Mouse (Mus musculus): ENCODE data around the gene Sez6. TPM values are rescaled to one million over a fixed set of nuclear protein-coding genes. Genes with fewer than 3 reads are reported as not detected.

Sez6 gene
- polyA plus RNA-seq, 1 experiment from 2014 or later: 0.04 TPM

GRCm38 (mm10) chr11:77964415-77965095 lies 34.0 kb downstream of the Sez6 start:
- ATAC-seq (replicated peaks; ENCODE audit: extremely low read depth, insufficient read depth, low FRiP score): no peak
- H3K4me1 ChIP-seq (ENCODE audit: control insufficient read depth, insufficient read depth, low read length): peaks cover 6% of the 10 kb centered on the region; the same call in 1 of the 2 replicates
- WGBS: 31% methylated on average over 19 of the region's 19 CpGs
- no peaks in the 10 kb centered on the region for H3K36me3 ChIP-seq (ENCODE audit: control insufficient read depth, insufficient read depth)
- no peak overlapping the region for H3K4me2 ChIP-seq (ENCODE audit: low read depth, low read length)
- no peaks in the 10 kb centered on the region for H3K9me3 ChIP-seq (replicated peaks; ENCODE audit: control insufficient read depth, low read length)
- H3K4me3 ChIP-seq (ENCODE audit: low read length): no peak overlapping the region
- H3K27ac ChIP-seq (ENCODE audit: low read length): 0 out of 2 replicates have a peak overlapping the region, but pooled peaks have one; percentile 26
- no peak overlapping the region for H3K9ac ChIP-seq (ENCODE audit: low read length)
- 0 out of 2 replicates have a peak, but pooled peaks cover 2% of the 10 kb centered on the region for H3K27me3 ChIP-seq (ENCODE audit: control insufficient read depth, insufficient read depth, low read length)

- no peak; the same call in 1 of the 2 replicates for ATAC-seq (replicated peaks; ENCODE audit: extremely low read depth, insufficient read depth, low FRiP score)
- Histone ChIP-seq H3K4me1 (ENCODE audit: control insufficient read depth, insufficient read depth, low read length) (peaks cover 6% of the 10 kb centered on the region; the same call in 1 of the 2 replicates), H3K36me3 (ENCODE audit: control insufficient read depth, insufficient read depth) (no peaks in the 10 kb centered on the region), H3K27me3 (ENCODE audit: control insufficient read depth, insufficient read depth, low read length) (no peaks in the 10 kb centered on the region), H3K4me2 (ENCODE audit: low read depth, low read length) (no peak overlapping the region), H3K9me3 (replicated peaks; ENCODE audit: control insufficient read depth, low read length) (no peaks in the 10 kb centered on the region), H3K9ac (ENCODE audit: low read length) (no peak overlapping the region), H3K4me3 (ENCODE audit: low read length) (no peak overlapping the region), H3K27ac (ENCODE audit: low read length) (no peak overlapping the region)
- WGBS: 34% methylated on average over 17 of the region's 17 CpGs
These were observed 34.8 kb downstream of the Sez6 start for GRCm38 (mm10) chr11:77965101-77966036.

- WGBS: 54% methylated on average over 5 of the region's 5 CpGs
- no peak overlapping the region for H3K9ac ChIP-seq (ENCODE audit: low read length)
- H3K9me3 ChIP-seq (replicated peaks; ENCODE audit: control insufficient read depth, low read length): no peaks in the 10 kb centered on the region
- no peak overlapping the region for H3K27ac ChIP-seq (ENCODE audit: low read length)
- peaks cover 6% of the 10 kb centered on the region; the same call in 1 of the 2 replicates for H3K4me1 ChIP-seq (ENCODE audit: control insufficient read depth, insufficient read depth, low read length)
- H3K4me2 ChIP-seq (ENCODE audit: low read depth, low read length): no peak overlapping the region
- no peak overlapping the region for H3K4me3 ChIP-seq (ENCODE audit: low read length)
- no peak for ATAC-seq (replicated peaks; ENCODE audit: extremely low read depth, insufficient read depth, low FRiP score)
- H3K27me3 ChIP-seq (ENCODE audit: control insufficient read depth, insufficient read depth, low read length): no peaks in the 10 kb centered on the region
- no peaks in the 10 kb centered on the region for H3K36me3 ChIP-seq (ENCODE audit: control insufficient read depth, insufficient read depth)
These were observed 35.4 kb downstream of the Sez6 start for GRCm38 (mm10) chr11:77966037-77966391.

- H3K36me3 ChIP-seq (ENCODE audit: control insufficient read depth, insufficient read depth): no peaks in the 10 kb centered on the region
- WGBS: 1% methylated on average over 4 of the region's 4 CpGs
- peaks cover 6% of the 10 kb centered on the region; the same call in 1 of the 2 replicates for H3K4me1 ChIP-seq (ENCODE audit: control insufficient read depth, insufficient read depth, low read length)
- no peak overlapping the region for H3K4me3 ChIP-seq (ENCODE audit: low read length)
- no peaks in the 10 kb centered on the region for H3K9me3 ChIP-seq (replicated peaks; ENCODE audit: control insufficient read depth, low read length)
- H3K4me2 ChIP-seq (ENCODE audit: low read depth, low read length): no peak overlapping the region
- H3K9ac ChIP-seq (ENCODE audit: low read length): no peak overlapping the region
- ATAC-seq (replicated peaks; ENCODE audit: extremely low read depth, insufficient read depth, low FRiP score): no peak
- no peak overlapping the region for H3K27ac ChIP-seq (ENCODE audit: low read length)
- H3K27me3 ChIP-seq (ENCODE audit: control insufficient read depth, insufficient read depth, low read length): no peaks in the 10 kb centered on the region
These were observed 36.5 kb downstream of the Sez6 start for GRCm38 (mm10) chr11:77967114-77967513.

GRCm38 (mm10) chr11:77968786-77969185 lies 38.2 kb downstream of the Sez6 start:
- 43% methylated on average over 4 of the region's 4 CpGs for WGBS
- Histone ChIP-seq H3K27ac (ENCODE audit: low read length) (no peak overlapping the region), H3K4me3 (ENCODE audit: low read length) (no peak overlapping the region), H3K27me3 (ENCODE audit: control insufficient read depth, insufficient read depth, low read length) (0 out of 2 replicates have a peak, but pooled peaks cover 1% of the 10 kb centered on the region), H3K4me2 (ENCODE audit: low read depth, low read length) (no peak overlapping the region), H3K36me3 (ENCODE audit: control insufficient read depth, insufficient read depth) (no peaks in the 10 kb centered on the region), H3K9ac (ENCODE audit: low read length) (no peak overlapping the region), H3K4me1 (ENCODE audit: control insufficient read depth, insufficient read depth, low read length) (peaks cover 6% of the 10 kb centered on the region; the same call in 1 of the 2 replicates), H3K9me3 (replicated peaks; ENCODE audit: control insufficient read depth, low read length) (no peaks in the 10 kb centered on the region)
- no peak for ATAC-seq (replicated peaks; ENCODE audit: extremely low read depth, insufficient read depth, low FRiP score)

- no peak overlapping the region for H3K4me3 ChIP-seq (ENCODE audit: low read length)
- 86% methylated on average over 6 of the region's 6 CpGs for WGBS
- H3K4me2 ChIP-seq (ENCODE audit: low read depth, low read length): no peak overlapping the region
- H3K9me3 ChIP-seq (replicated peaks; ENCODE audit: control insufficient read depth, low read length): no peaks in the 10 kb centered on the region
- H3K27ac ChIP-seq (ENCODE audit: low read length): no peak overlapping the region
- no peak overlapping the region for H3K9ac ChIP-seq (ENCODE audit: low read length)
- H3K36me3 ChIP-seq (ENCODE audit: control insufficient read depth, insufficient read depth): no peaks in the 10 kb centered on the region
- no peak for ATAC-seq (replicated peaks; ENCODE audit: extremely low read depth, insufficient read depth, low FRiP score)
- H3K4me1 ChIP-seq (ENCODE audit: control insufficient read depth, insufficient read depth, low read length): no peaks in the 10 kb centered on the region
- peaks cover 2% of the 10 kb centered on the region; the same call in 1 of the 2 replicates for H3K27me3 ChIP-seq (ENCODE audit: control insufficient read depth, insufficient read depth, low read length)
These were observed 40.1 kb downstream of the Sez6 start for GRCm38 (mm10) chr11:77970718-77971117.

GRCm38 (mm10) chr11:77973520-77973919 lies 42.9 kb downstream of the Sez6 start:
- peaks cover 17% of the 10 kb centered on the region for H3K27me3 ChIP-seq (ENCODE audit: control insufficient read depth, insufficient read depth, low read length)
- H3K9ac ChIP-seq (ENCODE audit: low read length): no peak overlapping the region
- H3K4me3 ChIP-seq (ENCODE audit: low read length): no peak overlapping the region
- no peaks in the 10 kb centered on the region for H3K36me3 ChIP-seq (ENCODE audit: control insufficient read depth, insufficient read depth)
- no peak for ATAC-seq (replicated peaks; ENCODE audit: extremely low read depth, insufficient read depth, low FRiP score)
- H3K27ac ChIP-seq (ENCODE audit: low read length): no peak overlapping the region
- H3K4me1 ChIP-seq (ENCODE audit: control insufficient read depth, insufficient read depth, low read length): no peaks in the 10 kb centered on the region
- no peaks in the 10 kb centered on the region for H3K9me3 ChIP-seq (replicated peaks; ENCODE audit: control insufficient read depth, low read length)
- no peak overlapping the region for H3K4me2 ChIP-seq (ENCODE audit: low read depth, low read length)
- WGBS: 75% methylated on average over 7 of the region's 7 CpGs

- Histone ChIP-seq H3K4me2 (ENCODE audit: low read depth, low read length) (no peak overlapping the region), H3K27ac (ENCODE audit: low read length) (no peak overlapping the region), H3K4me3 (ENCODE audit: low read length) (no peak overlapping the region), H3K4me1 (ENCODE audit: control insufficient read depth, insufficient read depth, low read length) (no peaks in the 10 kb centered on the region), H3K36me3 (ENCODE audit: control insufficient read depth, insufficient read depth) (no peaks in the 10 kb centered on the region), H3K27me3 (ENCODE audit: control insufficient read depth, insufficient read depth, low read length) (peaks cover 20% of the 10 kb centered on the region), H3K9me3 (replicated peaks; ENCODE audit: control insufficient read depth, low read length) (no peaks in the 10 kb centered on the region), H3K9ac (ENCODE audit: low read length) (no peak overlapping the region)
- ATAC-seq (replicated peaks; ENCODE audit: extremely low read depth, insufficient read depth, low FRiP score): no peak
- WGBS: 43% methylated on average over 13 of the region's 15 CpGs
These were observed 43.7 kb downstream of the Sez6 start for GRCm38 (mm10) chr11:77974325-77974724.

- Histone ChIP-seq H3K4me1 (ENCODE audit: control insufficient read depth, insufficient read depth, low read length) (no peaks in the 10 kb centered on the region), H3K9ac (ENCODE audit: low read length) (no peak overlapping the region), H3K36me3 (ENCODE audit: control insufficient read depth, insufficient read depth) (no peaks in the 10 kb centered on the region), H3K27me3 (ENCODE audit: control insufficient read depth, insufficient read depth, low read length) (peaks cover 20% of the 10 kb centered on the region), H3K27ac (ENCODE audit: low read length) (no peak overlapping the region), H3K4me2 (ENCODE audit: low read depth, low read length) (no peak overlapping the region), H3K4me3 (ENCODE audit: low read length) (no peak overlapping the region), H3K9me3 (replicated peaks; ENCODE audit: control insufficient read depth, low read length) (no peaks in the 10 kb centered on the region)
- WGBS: 32% methylated on average over 4 of the region's 4 CpGs
- ATAC-seq (replicated peaks; ENCODE audit: extremely low read depth, insufficient read depth, low FRiP score): no peak
These were observed 45.3 kb downstream of the Sez6 start for GRCm38 (mm10) chr11:77975873-77976272.
